Comparison of ENCODE assay signal across 9 mouse cellular contexts in genomic region chr17:83938671-83939244, GRCm38 (mm10).
A peak's percentile ranks its signal among the peaks of the same experiment; 100 is the strongest.
DNase-seq lines count a peak whose midpoint lies in the region; ATAC-seq and TF ChIP-seq lines count a peak whose summit lies in the region.
"Had no signal": no experiment of that assay in that cellular context is flagged by ENCODE, and none has a peak within 500 bp of the region (broad histone marks: within the 10 kb centered on the region; RNA-seq: fewer than 3 reads in every experiment).

No protein-coding gene starts in this region.

- no peaks in the 10 kb centered on the region for H3K36me3 ChIP-seq in lung, embryonic 16.5 days (ENCODE audit: control insufficient read depth, insufficient read depth, low read length)
- no peaks in the 10 kb centered on the region for H3K36me3 ChIP-seq in midbrain, embryonic 16.5 days (ENCODE audit: control insufficient read depth, insufficient read depth, low read length)

- WGBS in lung, embryonic 16.5 days: 54% methylated on average over 11 of the region's 11 CpGs
- 46% methylated on average over 11 of the region's 11 CpGs for WGBS in midbrain, embryonic 16.5 days

- intact Hi-C loops in heart, postnatal 25 days (cut with DNase I): no loop called here

- H3K4me3 ChIP-seq in lung, embryonic 16.5 days (ENCODE audit: low read length): no peak overlapping the region
- H3K4me3 ChIP-seq in layer of hippocampus, adult 2 months: no peak overlapping the region
- no peak overlapping the region for H3K4me3 ChIP-seq in midbrain, embryonic 16.5 days (ENCODE audit: low read depth, low read length)

- no peak for TF ChIP-seq CTCF in layer of hippocampus, adult 2 months (conservative IDR thresholded peaks at IDR 0.05)

- no peak for DNase-seq in lung, postnatal 36 days
- peak; percentile 51 for DNase-seq in fat pad, adult 2 months (ENCODE audit: extremely low read depth, low read depth, low spot score)
- peak; percentile 50 for DNase-seq in heart, postnatal 25 days (ENCODE audit: low spot score)
- DNase-seq in layer of hippocampus, adult 2 months (ENCODE audit: low spot score in 2 of 2): peak; percentile 58 to 84

- H3K4me1 ChIP-seq in lung, embryonic 16.5 days (replicated peaks; ENCODE audit: control insufficient read depth, insufficient read depth, low read length): peaks cover 17% of the 10 kb centered on the region
- peaks cover 6% of the 10 kb centered on the region for H3K4me1 ChIP-seq in midbrain, embryonic 16.5 days (ENCODE audit: control insufficient read depth, insufficient read depth, low read length)

- H3K27me3 ChIP-seq in lung, embryonic 16.5 days (ENCODE audit: control insufficient read depth, insufficient read depth, low read depth, low read length): no peaks in the 10 kb centered on the region
- no peaks in the 10 kb centered on the region for H3K27me3 ChIP-seq in midbrain, embryonic 16.5 days (ENCODE audit: control insufficient read depth, insufficient read depth, low read depth, low read length)
- H3K27me3 ChIP-seq: Patski had no signal

- no peaks in the 10 kb centered on the region for H3K9me3 ChIP-seq in lung, embryonic 16.5 days (ENCODE audit: control insufficient read depth, low read length)
- H3K9me3 ChIP-seq in midbrain, embryonic 16.5 days (replicated peaks; ENCODE audit: control insufficient read depth, low read length, poor library complexity, severe bottlenecking): no peaks in the 10 kb centered on the region

- H3K27ac ChIP-seq in lung, embryonic 16.5 days (ENCODE audit: low read length): no peak overlapping the region
- peak overlapping the region; percentile 68 for H3K27ac ChIP-seq in layer of hippocampus, adult 2 months
- peak overlapping the region; percentile 60 for H3K27ac ChIP-seq in midbrain, embryonic 16.5 days (ENCODE audit: low read length)

- no peak overlapping the region for H3K4me2 ChIP-seq in lung, embryonic 16.5 days (ENCODE audit: low read depth, low read length)
- H3K4me2 ChIP-seq in midbrain, embryonic 16.5 days (ENCODE audit: low read length): no peak overlapping the region

- H3K9ac ChIP-seq in lung, embryonic 16.5 days (ENCODE audit: low read length): no peak overlapping the region
- H3K9ac ChIP-seq in midbrain, embryonic 16.5 days (ENCODE audit: low read depth, low read length): no peak overlapping the region

- ATAC-seq in lung, embryonic 16.5 days (ENCODE audit: low read depth): peak; percentile 50; the same call in 1 of the 2 replicates
- peak; percentile 78 for ATAC-seq in midbrain, embryonic 16.5 days
- ATAC-seq in granulocyte monocyte progenitor cell, adult 5-6 weeks (replicated peaks; ENCODE audit: poor library complexity, severe bottlenecking): no peak
- ATAC-seq in megakaryocyte progenitor cell, adult 5-6 weeks (replicated peaks; ENCODE audit: poor library complexity): no peak
- ATAC-seq: Patski had no signal

Comparison
In these comparisons a context has a peak if more than half of its experiments do, and no peak if none do; other contexts are left out.
1. ATAC-seq: peak in lung, embryonic 16.5 days (single experiment) and midbrain, embryonic 16.5 days (single experiment); none in granulocyte monocyte progenitor cell, adult 5-6 weeks (single experiment) and megakaryocyte progenitor cell, adult 5-6 weeks (single experiment).